Mouse (Mus musculus) layer of hippocampus, postnatal 36 days (tissue): ENCODE data around the gene Srsf4. TPM values are rescaled to one million over a fixed set of nuclear protein-coding genes. Genes with fewer than 3 reads are reported as not detected.
A peak's percentile ranks its signal among the peaks of the same experiment; 100 is the strongest.

ENCODE experiments used
- DNase-seq, 2 experiments: peaks; one replicate each; pipeline ENCODE4 v3.0.0; 2022
- total RNA-seq, 2 experiments: library from RNA; stranded (reverse); gene quantifications; 2 replicates each; pipeline ENCODE4 v1.2.3; 2021

Srsf4 gene
- total RNA-seq, 2 experiments from 2014 or later, result 67.8 to 74.8 TPM

- DNase-seq, result peak; percentile 58 to 64
Measured at GRCm38 (mm10) chr4:131916425-131916824, 43.0 kb downstream of the Srsf4 start.

GRCm38 (mm10) chr4:131917010-131917555 is 43.7 kb downstream of the Srsf4 start:
- DNase-seq, result no peak

- no peak for DNase-seq
Measured at GRCm38 (mm10) chr4:131918026-131918533, 44.7 kb downstream of the Srsf4 start.

GRCm38 (mm10) chr4:131918711-131919500 is 45.5 kb downstream of the Srsf4 start:
- no peak for DNase-seq

GRCm38 (mm10) chr4:131919506-131920140 is 46.2 kb downstream of the Srsf4 start:
- DNase-seq, result no peak

- no peak for DNase-seq
Measured at GRCm38 (mm10) chr4:131920141-131920594, 46.8 kb downstream of the Srsf4 start.

- DNase-seq, result no peak
Measured at GRCm38 (mm10) chr4:131920595-131921351, 47.4 kb downstream of the Srsf4 start.

GRCm38 (mm10) chr4:131921461-131922346 is 48.3 kb downstream of the Srsf4 start, which contains the start of gene Tmem200b:
TSS of gene Tmem200b (plus strand) at chr4:131921771.
- DNase-seq, result no peak

GRCm38 (mm10) chr4:131922404-131922803 is 49.0 kb downstream of the Srsf4 start:
- no peak for DNase-seq

- no peak for DNase-seq
Measured at GRCm38 (mm10) chr4:131924096-131924810, 50.8 kb downstream of the Srsf4 start.

- no peak for DNase-seq
Measured at GRCm38 (mm10) chr4:131929146-131929545, 55.7 kb downstream of the Srsf4 start.

- DNase-seq, result no peak
Measured at GRCm38 (mm10) chr4:131939459-131939858, 66.0 kb downstream of the Srsf4 start.

GRCm38 (mm10) chr4:131940846-131941245 is 67.4 kb downstream of the Srsf4 start:
- DNase-seq, result no peak

- no peak for DNase-seq
Measured at GRCm38 (mm10) chr4:131947848-131948247, 74.4 kb downstream of the Srsf4 start.

GRCm38 (mm10) chr4:131949903-131950302 is 76.5 kb downstream of the Srsf4 start:
- no peak for DNase-seq

- DNase-seq, result no peak
Measured at GRCm38 (mm10) chr4:131950657-131951056, 77.2 kb downstream of the Srsf4 start.
